Mouse (Mus musculus): ENCODE measurements around the gene Fsip1.

DNA sequence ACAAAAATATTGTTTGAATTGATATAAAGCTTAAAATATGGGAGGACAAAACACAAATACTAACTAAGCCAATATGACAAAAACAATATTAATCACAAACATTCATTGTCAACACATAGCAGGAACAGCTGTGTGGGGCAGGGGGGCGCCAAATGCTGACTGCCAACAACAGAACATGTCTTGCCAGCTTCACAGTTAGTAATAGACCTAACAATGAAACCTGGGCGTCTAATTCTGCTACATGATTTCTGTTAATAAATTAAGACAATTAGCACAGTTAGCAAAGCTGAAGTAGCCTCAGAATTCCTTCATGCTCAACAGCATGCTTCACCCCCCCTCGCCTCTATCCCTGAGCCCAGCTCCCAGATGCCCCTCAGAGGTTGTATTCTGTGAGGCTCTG lies 21.2 kb downstream of the Fsip1 start:
- no peak for TF ChIP-seq CTCF (IDR thresholded peaks at IDR 0.05; ENCODE audit: low read depth)
- no peak for TF ChIP-seq EP300 (IDR thresholded peaks at IDR 0.05; ENCODE audit: low read depth)

Data from heart, postnatal 0 days (tissue).